Mouse (Mus musculus) T-helper 2 cell (primary cell): Measurements from ENCODE around the gene Celf2.

ENCODE experiments used
- in situ Hi-C: fragments of 300-600 bp; cut with MboI, MseI; formaldehyde crosslinking; loops from one replicate; pipeline ENCODE4 v1.15.1; 2025; ENCODE audit warnings: high pct_unique_total_duplicates

The Celf2 gene

GRCm38 (mm10) chr2:7026737-7027136, 482.6 kb downstream of the Celf2 start:
- in situ Hi-C loops, result no loop called here

- in situ Hi-C loops, result no loop called here
Measured at GRCm38 (mm10) chr2:7025594-7025993, 483.8 kb downstream of the Celf2 start.

GRCm38 (mm10) chr2:7022184-7022583, 487.2 kb downstream of the Celf2 start:
- in situ Hi-C loops, result no loop called here

GRCm38 (mm10) chr2:7017384-7018113, 491.8 kb downstream of the Celf2 start:
- in situ Hi-C loops, result no loop called here

- in situ Hi-C loops, result no loop called here
Measured at GRCm38 (mm10) chr2:7013126-7013525, 496.2 kb downstream of the Celf2 start.

GRCm38 (mm10) chr2:7006816-7007215, 502.5 kb downstream of the Celf2 start:
- in situ Hi-C loops, result no loop called here

GRCm38 (mm10) chr2:7001967-7002366, 507.4 kb downstream of the Celf2 start:
- in situ Hi-C loops, result no loop called here

GRCm38 (mm10) chr2:6991010-6991421, 518.3 kb downstream of the Celf2 start:
- in situ Hi-C loops, result no loop called here

- in situ Hi-C loops, result no loop called here
Measured at GRCm38 (mm10) chr2:6985706-6986105, 523.7 kb downstream of the Celf2 start.

- in situ Hi-C loops, result no loop called here
Measured at GRCm38 (mm10) chr2:6983902-6984301, 525.5 kb downstream of the Celf2 start.

- in situ Hi-C loops, result no loop called here
Measured at GRCm38 (mm10) chr2:6976300-6976699, 533.1 kb downstream of the Celf2 start.

GRCm38 (mm10) chr2:6969228-6969627, 540.1 kb downstream of the Celf2 start:
- in situ Hi-C loops, result no loop called here

- in situ Hi-C loops, result no loop called here
Measured at GRCm38 (mm10) chr2:6965243-6965642, 544.1 kb downstream of the Celf2 start.

GRCm38 (mm10) chr2:6950702-6951101, 558.7 kb downstream of the Celf2 start:
- in situ Hi-C loops, result no loop called here

GRCm38 (mm10) chr2:6945638-6946415, 563.5 kb downstream of the Celf2 start:
- in situ Hi-C loops, result no loop called here

GRCm38 (mm10) chr2:6943651-6944050, 565.7 kb downstream of the Celf2 start:
- in situ Hi-C loops, result no loop called here

- in situ Hi-C loops, result no loop called here
Measured at GRCm38 (mm10) chr2:6942635-6943390, 566.5 kb downstream of the Celf2 start.

GRCm38 (mm10) chr2:6939143-6939542, 570.2 kb downstream of the Celf2 start:
- in situ Hi-C loops, result no loop called here

GRCm38 (mm10) chr2:6933130-6933529, 576.2 kb downstream of the Celf2 start:
- in situ Hi-C loops, result no loop called here

- in situ Hi-C loops, result no loop called here
Measured at GRCm38 (mm10) chr2:6927693-6928360, 581.5 kb downstream of the Celf2 start.

- in situ Hi-C loops, result no loop called here
Measured at GRCm38 (mm10) chr2:6925505-6925904, 583.9 kb downstream of the Celf2 start.
